Mouse (Mus musculus) embryonic facial prominence, embryonic 12.5 days (tissue): Measurements from ENCODE around the gene Ros1. TPM values are rescaled to one million over a fixed set of nuclear protein-coding genes. Genes with fewer than 3 reads are reported as not detected.

Experiments used
- ATAC-seq: fragments of 200-750 bp; cut with Nextera tagmentation; 2 replicates; pipeline ENCODE4 v1.8.0; 2017; ENCODE audit not compliant: insufficient number of reproducible peaks, insufficient read depth, low FRiP score, low TSS enrichment
- H3K27ac ChIP-seq: fragments of 300-500 bp; sonication (generic); 2 replicates; pipeline ENCODE4 v1.5.1; 2016; ENCODE audit warnings: mild to moderate bottlenecking
- H3K27me3 ChIP-seq: fragments of 300-500 bp; sonication (generic); 2 replicates; pipeline ENCODE4 v1.6.1; 2016; ENCODE audit warnings: mild to moderate bottlenecking, moderate library complexity
- H3K36me3 ChIP-seq: fragments of 300-500 bp; sonication (generic); 2 replicates; pipeline ENCODE4 v1.6.1; 2016; ENCODE audit warnings: mild to moderate bottlenecking
- H3K4me1 ChIP-seq: fragments of 300-500 bp; sonication (generic); 2 replicates; pipeline ENCODE4 v1.6.1; 2016
- H3K4me2 ChIP-seq: fragments of 300-500 bp; sonication (generic); replicated peaks from 2 replicates; pipeline ENCODE4 v1.6.1; 2016; ENCODE audit warnings: mild to moderate bottlenecking, moderate library complexity
- H3K4me3 ChIP-seq: fragments of 300-500 bp; sonication (generic); 2 replicates; pipeline ENCODE4 v1.5.1; 2016; ENCODE audit warnings: mild to moderate bottlenecking
- H3K9ac ChIP-seq: fragments of 300-500 bp; sonication (generic); 2 replicates; pipeline ENCODE4 v1.6.1; 2016; ENCODE audit warnings: mild to moderate bottlenecking, moderate library complexity
- H3K9me3 ChIP-seq: fragments of 300-500 bp; sonication (generic); 2 replicates; pipeline ENCODE4 v1.6.1; 2016; ENCODE audit warnings: mild to moderate bottlenecking, moderate library complexity
- WGBS: fragments of 180-500 bp; shearing (Covaris S2); methylation state at CpG from one replicate; pipeline ENCODE4 v1.1.7; 2016; 5-methylcytosine and 5-hydroxymethylcytosine counted together
- polyA plus RNA-seq: library from polyadenylated mRNA; unstranded; fragments of >200 nt; fragmentation: Nextera tagmentation; extraction: Ambion mirVana; gene quantifications from 2 replicates; pipeline ENCODE4 v1.2.1, GENCODE M21; 2016

Gene Ros1
- polyA plus RNA-seq, 1 experiment from 2014 or later, result not detected

- Histone ChIP-seq H3K27me3 (peaks cover 70% of the 10 kb centered on the region), H3K9ac (no peak overlapping the region), H3K4me2 (no peak overlapping the region), H3K4me3 (no peak overlapping the region), H3K36me3 (no peaks in the 10 kb centered on the region), H3K4me1 (peaks cover 9% of the 10 kb centered on the region), H3K9me3 (no peaks in the 10 kb centered on the region), H3K27ac (no peak overlapping the region)
- ATAC-seq, result no peak
- WGBS, result 3% methylated on average over 11 of the region's 11 CpGs
Observed at GRCm38 (mm10) chr10:52028561-52029370, 166.3 kb downstream of the Ros1 start.

GRCm38 (mm10) chr10:52027161-52028035 is 167.6 kb downstream of the Ros1 start:
- Histone ChIP-seq H3K4me3 (peak overlapping the region; percentile 45), H3K36me3 (no peaks in the 10 kb centered on the region), H3K4me2 (peak overlapping the region; percentile 83), H3K27me3 (peaks cover 75% of the 10 kb centered on the region), H3K27ac (0 out of 2 replicates have a peak overlapping the region, but pooled peaks have one; percentile 19), H3K4me1 (peaks cover 12% of the 10 kb centered on the region), H3K9ac (peak overlapping the region; percentile 39), H3K9me3 (no peaks in the 10 kb centered on the region)
- 2% methylated on average over 63 of the region's 68 CpGs for WGBS
- peak; percentile 68 for ATAC-seq

GRCm38 (mm10) chr10:52025821-52026220 is 169.2 kb downstream of the Ros1 start:
- Histone ChIP-seq H3K4me2 (no peak overlapping the region), H3K36me3 (no peaks in the 10 kb centered on the region), H3K9me3 (no peaks in the 10 kb centered on the region), H3K9ac (no peak overlapping the region), H3K27ac (no peak overlapping the region), H3K4me1 (peaks cover 12% of the 10 kb centered on the region), H3K27me3 (peaks cover 74% of the 10 kb centered on the region), H3K4me3 (no peak overlapping the region)
- no peak for ATAC-seq
- 10% methylated on average over 7 of the region's 7 CpGs for WGBS

- 0% methylated on average over 1 of the region's 1 CpGs for WGBS
- Histone ChIP-seq H3K27me3 (peaks cover 77% of the 10 kb centered on the region), H3K27ac (no peak overlapping the region), H3K4me3 (no peak overlapping the region), H3K4me1 (peaks cover 12% of the 10 kb centered on the region), H3K9me3 (no peaks in the 10 kb centered on the region), H3K36me3 (no peaks in the 10 kb centered on the region), H3K4me2 (no peak overlapping the region), H3K9ac (no peak overlapping the region)
- ATAC-seq, result no peak
Observed at GRCm38 (mm10) chr10:52025291-52025690, 169.8 kb downstream of the Ros1 start.

GRCm38 (mm10) chr10:52024053-52024410 is 171.0 kb downstream of the Ros1 start:
- ATAC-seq, result no peak
- Histone ChIP-seq H3K27me3 (peaks cover 72% of the 10 kb centered on the region), H3K36me3 (no peaks in the 10 kb centered on the region), H3K27ac (no peak overlapping the region), H3K9ac (no peak overlapping the region), H3K9me3 (no peaks in the 10 kb centered on the region), H3K4me2 (no peak overlapping the region), H3K4me1 (peaks cover 12% of the 10 kb centered on the region), H3K4me3 (no peak overlapping the region)
- WGBS, result 10% methylated on average over 2 of the region's 2 CpGs

GRCm38 (mm10) chr10:52023213-52024052 is 171.6 kb downstream of the Ros1 start:
- Histone ChIP-seq H3K4me3 (peak overlapping the region; percentile 45), H3K27me3 (peaks cover 68% of the 10 kb centered on the region), H3K36me3 (no peaks in the 10 kb centered on the region), H3K4me2 (peak overlapping the region; percentile 86), H3K4me1 (peaks cover 12% of the 10 kb centered on the region), H3K27ac (no peak overlapping the region), H3K9me3 (no peaks in the 10 kb centered on the region), H3K9ac (no peak overlapping the region)
- WGBS, result 2% methylated on average over 17 of the region's 17 CpGs
- ATAC-seq, result no peak

GRCm38 (mm10) chr10:52022413-52023212 is 172.4 kb downstream of the Ros1 start, which contains the start of gene Vgll2:
TSS of gene Vgll2 (plus strand) at chr10:52022502.
- no peaks in the 10 kb centered on the region for H3K9me3 ChIP-seq
- peak within 1 kb of the TSS; percentile 41 for H3K9ac ChIP-seq
- peak within 1 kb of the TSS; percentile 45 for H3K4me3 ChIP-seq
- no peaks in the 10 kb centered on the region for H3K36me3 ChIP-seq
- peak within 1 kb of the TSS; percentile 86 for H3K4me2 ChIP-seq
- H3K27ac ChIP-seq, result no peak within 1 kb of the TSS
- H3K27me3 ChIP-seq, result peaks cover 59% of the 10 kb centered on the region
- WGBS, result under 1% methylated on average over 58 of the region's 60 CpGs
- peaks cover 9% of the 10 kb centered on the region for H3K4me1 ChIP-seq
- peak; percentile 72 for ATAC-seq

- H3K4me1 ChIP-seq, result peaks cover 4% of the 10 kb centered on the region; the same call in 1 of the 2 replicates
- H3K27me3 ChIP-seq, result peaks cover 54% of the 10 kb centered on the region
- H3K27ac ChIP-seq, result no peak overlapping the region
- H3K4me2 ChIP-seq, result peak overlapping the region; percentile 86
- no peaks in the 10 kb centered on the region for H3K36me3 ChIP-seq
- H3K9me3 ChIP-seq, result no peaks in the 10 kb centered on the region
- WGBS, result 0% methylated on average over 14 of the region's 15 CpGs
- ATAC-seq, result 0 out of 2 replicates have a peak, but pooled peaks have one; percentile 13
- H3K9ac ChIP-seq, result peak overlapping the region; percentile 41
- H3K4me3 ChIP-seq, result peak overlapping the region; percentile 45
Observed at GRCm38 (mm10) chr10:52021736-52022394, 173.2 kb downstream of the Ros1 start.

- no peak overlapping the region for H3K9ac ChIP-seq
- no peak overlapping the region for H3K4me3 ChIP-seq
- peak overlapping the region; percentile 86; the same call in 1 of the 2 replicates for H3K4me2 ChIP-seq
- H3K27ac ChIP-seq, result no peak overlapping the region
- no peak for ATAC-seq
- no peaks in the 10 kb centered on the region for H3K9me3 ChIP-seq
- peaks cover 49% of the 10 kb centered on the region for H3K27me3 ChIP-seq
- WGBS, result 1% methylated on average over 9 of the region's 9 CpGs
- H3K36me3 ChIP-seq, result no peaks in the 10 kb centered on the region
- H3K4me1 ChIP-seq, result peaks cover 4% of the 10 kb centered on the region; the same call in 1 of the 2 replicates
Observed at GRCm38 (mm10) chr10:52021231-52021630, 173.8 kb downstream of the Ros1 start.

GRCm38 (mm10) chr10:52018471-52018870 is 176.6 kb downstream of the Ros1 start:
- Histone ChIP-seq H3K36me3 (no peaks in the 10 kb centered on the region), H3K9me3 (no peaks in the 10 kb centered on the region), H3K27ac (no peak overlapping the region), H3K4me3 (no peak overlapping the region), H3K4me2 (no peak overlapping the region), H3K27me3 (peaks cover 30% of the 10 kb centered on the region), H3K9ac (no peak overlapping the region), H3K4me1 (peaks cover 4% of the 10 kb centered on the region; the same call in 1 of the 2 replicates)
- 71% methylated on average over 1 of the region's 1 CpGs for WGBS
- no peak for ATAC-seq
